Mouse (Mus musculus) ES-CJ7 (cell line): Measurements from ENCODE around the gene Vmn2r51.
"Not testable (repeated sequence)": the region's sequence is repeated elsewhere in the genome, so short reads cannot be mapped to it uniquely, and the experiment has no call there.

Experiments
- DNase-seq: peaks from one replicate; pipeline ENCODE4 v3.0.0; 2011; ENCODE audit warnings: low read depth, low spot score

The Vmn2r51 gene

GRCm38 (mm10) chr7:10105641-10106040 lies at the start of gene Vmn2r51:
Vmn2r51 (minus strand) TSS chr7:10105741.
- DNase-seq = not testable (repeated sequence)

- not testable (repeated sequence) for DNase-seq
Measured at GRCm38 (mm10) chr7:10053196-10053595, 52.3 kb downstream of the Vmn2r51 start, which contains the start of gene Vmn2r50. Vmn2r50 (minus strand) TSS chr7:10053296.
